Mouse (Mus musculus): Measurements from ENCODE around the gene Ctu2. TPM values are rescaled to one million over a fixed set of nuclear protein-coding genes. Genes with fewer than 3 reads are reported as not detected.

Gene Ctu2
- polyA plus RNA-seq, 1 experiment from 2014 or later: 27.8 TPM

DNA sequence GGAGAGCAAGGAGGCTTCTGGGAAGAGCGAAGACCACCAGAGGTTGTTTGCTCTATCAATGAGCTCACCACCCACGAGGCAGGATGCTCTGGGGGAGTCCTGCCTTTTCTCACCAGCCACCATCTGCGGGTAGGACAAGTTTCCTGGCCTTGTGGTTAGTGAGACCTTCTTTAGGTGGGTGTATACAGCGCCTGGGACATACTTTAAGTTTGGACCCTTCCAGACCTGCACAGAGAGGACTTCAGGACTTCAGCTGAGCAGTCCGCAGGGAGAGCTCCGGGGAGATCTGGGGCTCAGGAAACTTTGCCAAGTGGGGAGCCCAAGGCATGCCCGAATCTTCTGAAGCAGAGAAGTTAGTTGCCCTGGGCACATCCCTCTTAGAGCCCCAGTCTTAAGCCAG lies 16.0 kb upstream of the Ctu2 start:
- H3K36me3 ChIP-seq (ENCODE audit: control insufficient read depth, insufficient read depth): no peaks in the 10 kb centered on the region
- H3K4me1 ChIP-seq (ENCODE audit: control insufficient read depth, insufficient read depth, low read length): peaks cover 34% of the 10 kb centered on the region
- 29% methylated on average over 7 of the region's 7 CpGs for whole genome bisulfite sequencing
- no peak overlapping the region for H3K27ac ChIP-seq (ENCODE audit: low read length)
- peak overlapping the region; percentile 53 for H3K4me3 ChIP-seq (ENCODE audit: low read length)
- ATAC-seq (replicated peaks; ENCODE audit: extremely low read depth, insufficient read depth, low FRiP score): no peak
- H3K4me2 ChIP-seq (ENCODE audit: low read depth, low read length): peak overlapping the region; percentile 86
- H3K9me3 ChIP-seq (replicated peaks; ENCODE audit: control insufficient read depth, low read length): no peaks in the 10 kb centered on the region
- peak overlapping the region; percentile 67 for H3K9ac ChIP-seq (ENCODE audit: low read length)
- H3K27me3 ChIP-seq (ENCODE audit: control insufficient read depth, insufficient read depth, low read length): peaks cover 8% of the 10 kb centered on the region; the same call in 1 of the 2 replicates

DNA sequence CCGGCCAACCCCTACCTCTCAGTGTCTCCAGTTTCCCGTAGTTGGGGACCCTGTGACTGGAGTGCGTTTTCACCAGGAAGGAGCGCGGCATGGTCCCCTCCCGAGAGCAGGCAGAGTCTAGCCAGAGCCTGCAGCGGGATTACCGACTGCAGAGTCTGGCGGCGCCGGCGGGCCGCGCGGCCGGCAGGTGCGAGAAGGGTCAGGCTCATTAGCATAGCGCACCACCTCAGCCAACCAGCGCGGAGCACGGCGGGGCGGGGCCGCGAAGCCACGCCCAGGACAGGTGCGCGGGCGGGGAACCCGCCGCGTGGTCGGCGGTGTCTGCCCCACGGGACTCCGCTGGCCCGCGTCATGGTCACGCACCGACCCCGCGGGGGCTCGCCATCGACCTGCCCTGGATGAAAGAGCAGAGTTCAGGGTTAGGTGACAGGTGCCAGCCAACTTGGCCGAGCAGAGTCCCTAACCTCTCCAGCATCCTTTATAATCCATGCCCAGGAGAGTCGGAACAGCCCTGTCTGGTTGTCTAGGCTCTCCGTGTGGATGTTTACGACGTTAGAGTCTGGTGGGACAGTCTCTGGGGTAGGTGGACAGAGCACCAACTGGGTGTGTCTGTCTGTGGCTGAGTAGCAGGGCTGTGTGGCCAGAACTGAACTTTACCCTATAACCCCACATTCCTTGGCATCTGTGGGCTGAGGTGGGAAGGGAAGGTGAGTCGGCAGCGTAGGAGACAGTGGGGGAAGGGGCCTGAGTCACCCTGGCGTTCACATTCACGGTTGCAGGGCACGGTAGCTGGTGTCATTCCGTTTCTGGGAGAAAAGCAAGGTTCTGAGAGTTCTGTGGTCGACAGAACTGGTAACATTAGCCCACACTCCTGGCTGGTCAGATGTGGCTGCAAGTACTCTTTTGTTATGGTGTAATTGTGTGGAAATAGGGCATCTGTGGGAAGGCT lies 15.1 kb upstream of the Ctu2 start, which contains the start of gene Snai3:
TSS of gene Snai3 (minus strand) at position 210 of the 949 bp plus-strand sequence.
- H3K4me3 ChIP-seq (ENCODE audit: low read length): peak within 1 kb of the TSS; percentile 53
- 5% methylated on average over 56 of the region's 56 CpGs for WGBS
- H3K9me3 ChIP-seq (replicated peaks; ENCODE audit: control insufficient read depth, low read length): no peaks in the 10 kb centered on the region
- H3K4me1 ChIP-seq (ENCODE audit: control insufficient read depth, insufficient read depth, low read length): peaks cover 34% of the 10 kb centered on the region
- peak within 1 kb of the TSS; percentile 86 for H3K4me2 ChIP-seq (ENCODE audit: low read depth, low read length)
- H3K9ac ChIP-seq (ENCODE audit: low read length): peak within 1 kb of the TSS; percentile 67
- H3K27me3 ChIP-seq (ENCODE audit: control insufficient read depth, insufficient read depth, low read length): peaks cover 8% of the 10 kb centered on the region; the same call in 1 of the 2 replicates
- 0 out of 2 replicates have a peak, but pooled peaks cover 3% of the 10 kb centered on the region for H3K36me3 ChIP-seq (ENCODE audit: control insufficient read depth, insufficient read depth)
- ATAC-seq (replicated peaks; ENCODE audit: extremely low read depth, insufficient read depth, low FRiP score): peak; percentile 66
- H3K27ac ChIP-seq (ENCODE audit: low read length): no peak within 1 kb of the TSS

DNA sequence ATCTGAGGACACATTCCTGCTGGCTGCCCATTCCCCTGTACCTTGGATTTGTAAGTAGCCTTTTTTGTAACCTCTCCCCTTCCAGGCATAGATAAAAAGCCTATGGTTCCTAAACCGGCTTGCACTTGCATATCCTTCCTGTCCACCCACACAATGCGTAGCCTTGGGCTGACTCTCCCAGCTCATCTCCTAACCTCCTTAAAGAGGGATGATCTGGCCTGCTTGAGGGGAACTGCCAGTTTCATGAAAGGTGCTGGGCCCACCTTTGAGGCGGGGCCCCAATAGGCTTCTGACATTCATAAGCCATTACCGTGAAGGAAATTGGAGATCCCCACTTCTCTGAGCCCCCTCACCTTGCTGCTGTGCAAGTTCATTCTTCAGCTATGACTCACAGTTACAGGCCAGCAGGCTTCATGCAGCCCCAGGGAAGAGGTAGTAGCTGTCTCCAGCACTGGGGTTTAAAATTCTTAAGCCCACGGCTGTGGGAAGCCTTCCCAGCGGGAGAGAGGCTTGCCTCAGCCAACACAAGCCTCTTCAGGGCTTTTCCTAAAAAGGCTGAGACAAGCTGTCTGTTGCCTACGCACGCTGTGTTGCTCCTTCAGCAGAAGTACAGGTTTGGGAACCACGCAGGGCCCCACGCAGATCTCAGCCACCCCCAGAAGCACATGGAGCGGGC lies 14.3 kb upstream of the Ctu2 start:
- Histone ChIP-seq H3K4me1 (ENCODE audit: control insufficient read depth, insufficient read depth, low read length) (peaks cover 34% of the 10 kb centered on the region), H3K4me3 (ENCODE audit: low read length) (no peak overlapping the region), H3K9ac (ENCODE audit: low read length) (no peak overlapping the region), H3K4me2 (ENCODE audit: low read depth, low read length) (no peak overlapping the region), H3K36me3 (ENCODE audit: control insufficient read depth, insufficient read depth) (0 out of 2 replicates have a peak, but pooled peaks cover 4% of the 10 kb centered on the region), H3K9me3 (replicated peaks; ENCODE audit: control insufficient read depth, low read length) (no peaks in the 10 kb centered on the region), H3K27me3 (ENCODE audit: control insufficient read depth, insufficient read depth, low read length) (peaks cover 8% of the 10 kb centered on the region; the same call in 1 of the 2 replicates), H3K27ac (ENCODE audit: low read length) (no peak overlapping the region)
- 60% methylated on average over 11 of the region's 11 CpGs for WGBS
- no peak for ATAC-seq (replicated peaks; ENCODE audit: extremely low read depth, insufficient read depth, low FRiP score)

DNA sequence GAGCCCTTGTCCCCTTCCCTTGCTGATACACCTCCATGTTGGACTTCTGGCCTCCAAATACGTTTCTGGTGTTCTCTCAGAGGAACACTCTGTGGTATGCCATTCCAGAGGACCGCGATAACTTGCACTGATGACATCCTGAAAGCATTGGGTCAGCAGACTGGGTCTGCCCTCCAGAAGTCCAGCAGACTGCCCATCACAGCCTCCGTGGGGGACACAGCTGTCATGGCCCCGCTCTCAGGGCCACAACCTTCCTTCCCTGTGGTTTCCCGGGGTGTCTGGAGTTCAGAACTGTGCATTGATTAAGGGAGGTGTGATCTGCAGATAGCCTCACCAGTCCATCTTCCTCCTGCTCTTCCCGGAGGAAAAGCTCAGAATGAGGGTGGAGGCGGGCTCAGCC lies 13.4 kb upstream of the Ctu2 start:
- no peak overlapping the region for H3K4me3 ChIP-seq (ENCODE audit: low read length)
- H3K27me3 ChIP-seq (ENCODE audit: control insufficient read depth, insufficient read depth, low read length): peaks cover 8% of the 10 kb centered on the region; the same call in 1 of the 2 replicates
- H3K4me1 ChIP-seq (ENCODE audit: control insufficient read depth, insufficient read depth, low read length): peaks cover 34% of the 10 kb centered on the region
- peaks cover 8% of the 10 kb centered on the region; the same call in 1 of the 2 replicates for H3K36me3 ChIP-seq (ENCODE audit: control insufficient read depth, insufficient read depth)
- H3K4me2 ChIP-seq (ENCODE audit: low read depth, low read length): no peak overlapping the region
- no peak overlapping the region for H3K27ac ChIP-seq (ENCODE audit: low read length)
- no peak for ATAC-seq (replicated peaks; ENCODE audit: extremely low read depth, insufficient read depth, low FRiP score)
- H3K9me3 ChIP-seq (replicated peaks; ENCODE audit: control insufficient read depth, low read length): no peaks in the 10 kb centered on the region
- 62% methylated on average over 8 of the region's 8 CpGs for WGBS
- no peak overlapping the region for H3K9ac ChIP-seq (ENCODE audit: low read length)

DNA sequence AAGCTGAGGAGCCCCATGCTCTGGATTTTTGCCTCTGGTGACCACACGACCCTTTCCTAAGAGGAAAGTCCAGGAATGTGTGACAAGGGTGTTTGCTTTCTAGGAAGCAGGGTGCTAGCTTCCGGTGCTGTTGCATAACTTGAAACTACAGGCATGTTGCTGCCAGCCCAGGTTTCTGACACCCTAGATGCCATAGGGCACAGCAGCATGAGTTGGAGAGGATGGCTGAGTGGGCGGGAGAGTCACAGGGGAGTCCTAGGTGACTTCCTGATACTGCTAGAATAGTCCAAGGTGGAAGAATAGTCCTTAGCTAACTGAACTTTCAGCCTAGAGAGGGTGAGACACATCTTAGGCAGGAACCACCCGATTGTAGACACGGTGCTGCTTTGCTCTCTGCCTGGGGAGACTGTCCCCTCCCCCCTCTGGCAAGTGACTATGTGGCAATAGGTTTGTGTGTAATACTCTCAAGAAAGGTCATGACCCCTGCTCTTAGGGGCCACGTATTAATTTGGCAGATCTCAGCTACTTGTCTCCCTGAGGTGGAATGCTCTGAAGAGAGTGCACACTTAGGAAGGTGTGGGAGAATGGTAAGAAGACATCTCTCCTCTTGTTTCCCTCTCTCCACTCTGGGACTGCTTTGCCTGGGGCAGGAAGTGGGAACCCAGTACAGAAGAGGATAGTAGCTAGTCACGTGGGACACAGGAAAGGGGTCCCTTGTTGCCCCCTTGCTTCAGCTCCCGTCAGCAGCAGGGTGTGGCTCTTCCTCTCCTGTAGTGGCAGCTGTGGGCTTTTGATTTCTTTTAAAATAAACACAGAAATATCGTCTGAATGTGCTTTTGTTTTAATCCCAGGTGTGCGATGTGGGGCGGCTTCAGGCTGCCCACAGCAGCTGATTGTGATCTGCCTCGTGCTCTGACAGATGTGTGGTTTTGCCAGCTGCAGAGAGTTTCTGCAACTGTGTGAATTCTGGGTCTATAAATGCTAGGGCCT lies 12.0 kb upstream of the Ctu2 start:
- H3K9ac ChIP-seq (ENCODE audit: low read length): no peak overlapping the region
- 0 out of 2 replicates have a peak, but pooled peaks have one; percentile 21 for ATAC-seq (replicated peaks; ENCODE audit: extremely low read depth, insufficient read depth, low FRiP score)
- no peak overlapping the region for H3K4me3 ChIP-seq (ENCODE audit: low read length)
- peaks cover 3% of the 10 kb centered on the region; the same call in 1 of the 2 replicates for H3K27me3 ChIP-seq (ENCODE audit: control insufficient read depth, insufficient read depth, low read length)
- peaks cover 34% of the 10 kb centered on the region for H3K4me1 ChIP-seq (ENCODE audit: control insufficient read depth, insufficient read depth, low read length)
- 33% methylated on average over 12 of the region's 12 CpGs for WGBS
- no peak overlapping the region; the same call in 1 of the 2 replicates for H3K27ac ChIP-seq (ENCODE audit: low read length)
- peaks cover 12% of the 10 kb centered on the region for H3K36me3 ChIP-seq (ENCODE audit: control insufficient read depth, insufficient read depth)
- H3K4me2 ChIP-seq (ENCODE audit: low read depth, low read length): no peak overlapping the region
- no peaks in the 10 kb centered on the region for H3K9me3 ChIP-seq (replicated peaks; ENCODE audit: control insufficient read depth, low read length)

DNA sequence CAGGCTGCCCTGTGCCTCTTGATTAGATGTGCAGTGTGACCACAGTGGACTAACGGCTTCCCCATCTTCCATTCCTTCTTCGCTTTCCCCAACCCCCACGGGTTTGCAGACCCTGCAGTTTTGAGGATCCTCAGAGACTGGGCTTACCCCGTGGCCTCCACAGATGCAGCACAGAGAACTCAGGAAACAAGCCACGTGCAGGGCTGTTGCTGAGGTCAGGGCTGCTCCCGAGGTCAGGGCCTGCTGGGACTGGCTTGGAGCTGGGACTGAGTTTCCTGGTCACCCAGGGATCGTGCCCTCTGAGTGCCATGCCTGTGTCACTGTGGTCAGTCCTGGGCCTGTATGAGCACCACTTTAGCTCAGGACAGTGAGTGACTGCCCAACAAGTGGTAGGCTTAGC lies 11.0 kb upstream of the Ctu2 start:
- H3K4me3 ChIP-seq (ENCODE audit: low read length): no peak overlapping the region
- WGBS: 56% methylated on average over 7 of the region's 7 CpGs
- peaks cover 12% of the 10 kb centered on the region for H3K36me3 ChIP-seq (ENCODE audit: control insufficient read depth, insufficient read depth)
- peaks cover 3% of the 10 kb centered on the region; the same call in 1 of the 2 replicates for H3K27me3 ChIP-seq (ENCODE audit: control insufficient read depth, insufficient read depth, low read length)
- H3K9ac ChIP-seq (ENCODE audit: low read length): no peak overlapping the region
- no peak for ATAC-seq (replicated peaks; ENCODE audit: extremely low read depth, insufficient read depth, low FRiP score)
- H3K27ac ChIP-seq (ENCODE audit: low read length): no peak overlapping the region
- peaks cover 32% of the 10 kb centered on the region for H3K4me1 ChIP-seq (ENCODE audit: control insufficient read depth, insufficient read depth, low read length)
- H3K4me2 ChIP-seq (ENCODE audit: low read depth, low read length): no peak overlapping the region
- H3K9me3 ChIP-seq (replicated peaks; ENCODE audit: control insufficient read depth, low read length): no peaks in the 10 kb centered on the region

DNA sequence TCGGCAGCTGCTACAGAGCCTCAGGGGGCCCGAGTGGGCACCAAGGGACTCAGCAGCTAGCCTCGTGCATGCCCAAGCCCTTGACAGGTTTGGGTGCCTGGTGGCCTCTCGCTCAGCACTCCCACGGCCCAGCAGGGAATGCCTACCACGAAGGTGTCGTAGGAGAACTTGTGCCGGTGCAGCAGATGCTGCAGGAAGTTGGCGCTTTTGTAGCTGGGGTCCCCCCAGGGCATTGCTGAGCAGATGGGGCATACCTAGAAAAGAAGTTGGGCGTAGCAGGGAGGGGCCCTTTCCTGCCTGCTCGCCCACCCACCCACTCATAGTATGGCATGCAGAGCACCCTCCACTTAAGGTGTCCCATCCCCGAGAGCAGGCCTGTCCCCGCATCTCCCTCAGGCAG lies 8.1 kb upstream of the Ctu2 start:
- H3K4me3 ChIP-seq (ENCODE audit: low read length): no peak overlapping the region
- no peak for ATAC-seq (replicated peaks; ENCODE audit: extremely low read depth, insufficient read depth, low FRiP score)
- no peaks in the 10 kb centered on the region for H3K9me3 ChIP-seq (replicated peaks; ENCODE audit: control insufficient read depth, low read length)
- H3K4me2 ChIP-seq (ENCODE audit: low read depth, low read length): no peak overlapping the region
- peaks cover 12% of the 10 kb centered on the region for H3K36me3 ChIP-seq (ENCODE audit: control insufficient read depth, insufficient read depth)
- WGBS: 85% methylated on average over 13 of the region's 13 CpGs
- no peaks in the 10 kb centered on the region for H3K27me3 ChIP-seq (ENCODE audit: control insufficient read depth, insufficient read depth, low read length)
- H3K27ac ChIP-seq (ENCODE audit: low read length): no peak overlapping the region
- H3K4me1 ChIP-seq (ENCODE audit: control insufficient read depth, insufficient read depth, low read length): peaks cover 12% of the 10 kb centered on the region
- H3K9ac ChIP-seq (ENCODE audit: low read length): no peak overlapping the region

DNA sequence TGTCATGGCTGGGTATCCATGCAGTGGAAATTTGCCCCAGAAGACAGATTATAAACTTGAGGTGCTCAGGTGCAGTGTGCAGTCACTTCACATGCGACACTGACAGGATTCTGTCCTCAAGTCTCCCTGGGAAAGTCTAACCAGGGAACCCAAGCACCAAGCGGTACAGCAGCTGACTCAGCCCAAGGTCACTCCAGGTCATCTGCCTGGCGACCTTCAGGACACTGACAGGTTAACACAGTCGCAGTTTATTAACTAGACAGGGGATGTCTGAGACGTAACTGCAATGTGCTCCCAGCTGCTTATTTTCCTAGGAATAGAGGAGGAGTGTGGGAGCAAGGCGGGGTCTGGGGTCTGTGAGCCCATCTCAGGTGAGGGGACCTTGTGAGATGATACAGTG lies 6.5 kb upstream of the Ctu2 start:
- Histone ChIP-seq H3K4me1 (ENCODE audit: control insufficient read depth, insufficient read depth, low read length) (peaks cover 8% of the 10 kb centered on the region), H3K9ac (ENCODE audit: low read length) (no peak overlapping the region), H3K4me3 (ENCODE audit: low read length) (no peak overlapping the region), H3K9me3 (replicated peaks; ENCODE audit: control insufficient read depth, low read length) (no peaks in the 10 kb centered on the region), H3K4me2 (ENCODE audit: low read depth, low read length) (no peak overlapping the region), H3K27me3 (ENCODE audit: control insufficient read depth, insufficient read depth, low read length) (no peaks in the 10 kb centered on the region), H3K27ac (ENCODE audit: low read length) (no peak overlapping the region), H3K36me3 (ENCODE audit: control insufficient read depth, insufficient read depth) (peaks cover 17% of the 10 kb centered on the region)
- no peak for ATAC-seq (replicated peaks; ENCODE audit: extremely low read depth, insufficient read depth, low FRiP score)
- WGBS: 79% methylated on average over 6 of the region's 6 CpGs
